Mouse (Mus musculus): ENCODE measurements around the gene Vash1.

Gene Vash1

DNA sequence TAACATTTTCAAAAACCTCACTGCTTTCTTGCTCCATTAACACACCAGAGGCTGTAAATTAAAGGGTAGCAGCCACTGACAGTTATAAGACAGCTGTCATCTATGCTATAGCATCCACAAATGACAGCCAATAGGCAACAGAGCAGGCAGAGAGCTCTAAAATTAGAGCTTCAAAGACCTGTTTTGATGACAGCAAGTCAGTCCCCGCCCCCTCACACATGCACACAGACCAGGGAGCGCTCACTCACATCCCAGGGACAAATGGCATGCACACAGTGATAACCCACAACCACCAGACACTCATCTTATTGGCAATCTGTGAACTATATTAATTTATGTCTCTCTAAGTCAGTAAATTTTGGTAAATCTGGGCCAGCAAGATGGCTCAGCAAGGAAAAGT is 45.8 kb downstream of the Vash1 start:
- no peak for DNase-seq

- no peak for DNase-seq
Observed at GRCm38 (mm10) chr12:86725706-86726105, 47.2 kb downstream of the Vash1 start.

DNA sequence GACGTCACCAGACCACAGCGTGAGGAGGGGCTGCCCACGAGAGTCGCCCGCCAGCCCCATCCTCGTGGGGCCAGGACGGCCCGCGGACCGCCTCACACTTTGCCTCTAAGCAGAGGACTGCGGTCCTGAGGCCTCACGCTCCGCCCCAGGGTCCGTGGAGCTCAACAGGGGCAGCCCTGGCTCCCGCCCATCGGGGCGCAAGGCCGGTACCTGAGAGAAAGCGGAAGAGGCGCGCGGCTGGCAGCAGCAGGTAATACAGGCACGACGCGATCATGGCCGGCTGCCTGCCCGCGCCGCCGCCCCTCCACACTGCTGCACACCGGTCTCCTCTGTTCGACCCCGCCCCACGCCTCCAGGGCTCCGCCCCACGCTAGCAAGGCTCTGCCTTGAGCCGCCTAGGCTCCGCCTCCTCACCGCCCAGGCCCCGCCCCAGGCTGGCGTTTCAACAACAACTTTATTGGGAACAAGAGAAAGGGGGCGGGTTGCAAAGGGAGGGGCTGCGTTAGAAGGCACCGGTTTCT is 47.7 kb downstream of the Vash1 start, which contains the start of gene Angel1:
TSS of gene Angel1 (minus strand) at position 341 of the 521 bp plus-strand sequence.
- DNase-seq = peak; percentile 98

DNA sequence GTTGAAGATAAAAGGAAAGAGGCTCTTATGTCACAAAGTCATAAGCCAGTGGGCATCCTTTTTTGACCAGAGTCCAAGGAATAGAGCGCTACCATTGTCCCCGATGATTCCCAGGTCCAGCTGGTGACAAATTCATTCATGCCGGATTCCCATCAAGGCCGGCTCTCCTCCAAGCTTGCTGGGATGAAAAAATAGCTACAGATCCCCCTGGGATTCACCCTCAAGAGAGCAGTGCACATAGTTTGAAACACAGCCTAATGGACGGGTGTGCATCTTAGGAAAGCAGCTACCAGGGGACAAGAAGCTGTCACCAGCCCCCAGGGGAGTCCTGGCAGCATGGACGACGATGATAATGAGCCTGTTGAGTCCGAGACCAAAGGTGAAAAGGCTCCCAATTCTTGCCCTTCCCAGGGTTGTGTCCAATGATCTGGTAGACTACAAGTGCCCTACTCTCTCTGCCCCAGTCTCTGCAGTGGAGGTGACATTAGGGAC is 55.9 kb downstream of the Vash1 start, which contains the start of gene Lrrc74a:
TSS of gene Lrrc74a (plus strand) at position 51 of the 492 bp plus-strand sequence.
- no peak for DNase-seq
